Mouse (Mus musculus) hindbrain, embryonic 10.5 days (tissue): ENCODE measurements around the gene Spesp1. TPM values are rescaled to one million over a fixed set of nuclear protein-coding genes. Genes with fewer than 3 reads are reported as not detected.

ENCODE experiments used
- DNase-seq: peaks from one replicate; pipeline ENCODE4 v3.0.0-alpha.2; 2017; ENCODE audit warnings: low spot score
- H3K27ac ChIP-seq: fragments of 300-500 bp; sonication (generic); 2 replicates; pipeline ENCODE4 v1.5.1; 2016; ENCODE audit warnings: mild to moderate bottlenecking, moderate library complexity
- H3K27me3 ChIP-seq: fragments of 300-500 bp; sonication (generic); 2 replicates; pipeline ENCODE4 v1.6.1; 2016; ENCODE audit warnings: mild to moderate bottlenecking; ENCODE audit not compliant: poor library complexity, insufficient read depth, severe bottlenecking
- H3K36me3 ChIP-seq: fragments of 300-500 bp; sonication (generic); 2 replicates; pipeline ENCODE4 v1.6.1; 2016; ENCODE audit warnings: mild to moderate bottlenecking, moderate library complexity
- H3K4me1 ChIP-seq: fragments of 300-500 bp; sonication (generic); replicated peaks from 2 replicates; pipeline ENCODE4 v1.6.1; 2016; ENCODE audit warnings: mild to moderate bottlenecking
- H3K4me3 ChIP-seq: fragments of 300-500 bp; sonication (generic); 2 replicates; pipeline ENCODE4 v1.5.1; 2016; ENCODE audit warnings: mild to moderate bottlenecking, moderate library complexity
- H3K9me3 ChIP-seq: fragments of 300-500 bp; sonication (generic); 2 replicates; pipeline ENCODE4 v1.6.1; 2016; ENCODE audit warnings: mild to moderate bottlenecking, moderate library complexity
- WGBS: fragments of 180-500 bp; shearing (Covaris S2); methylation state at CpG from one replicate; pipeline ENCODE4 v1.1.7; 2016; 5-methylcytosine and 5-hydroxymethylcytosine counted together
- polyA plus RNA-seq: library from polyadenylated mRNA; unstranded; fragments of >200 nt; fragmentation: Nextera tagmentation; extraction: Ambion mirVana; gene quantifications from 2 replicates; pipeline ENCODE4 v1.2.1, GENCODE M21; 2016

Spesp1 gene
- not detected in 2 replicates for polyA plus RNA-seq

- no peak within 1 kb of the TSS for H3K4me3 ChIP-seq
- no peak for DNase-seq
- H3K4me1 ChIP-seq = 0 out of 2 replicates have a peak, but pooled peaks cover 4% of the 10 kb centered on the region
- H3K36me3 ChIP-seq = no peaks in the 10 kb centered on the region
- 82% methylated on average over 27 of the region's 27 CpGs for WGBS
- no peaks in the 10 kb centered on the region for H3K27me3 ChIP-seq
- no peak within 1 kb of the TSS for H3K27ac ChIP-seq
- no peaks in the 10 kb centered on the region for H3K9me3 ChIP-seq
Observed at GRCm38 (mm10) chr9:62281991-62282390, at the start of gene Spesp1. Gene Spesp1, minus strand, starts transcription at chr9:62282208.

GRCm38 (mm10) chr9:62325965-62326364, 44.0 kb upstream of the Spesp1 start:
- peaks cover 2% of the 10 kb centered on the region; the same call in 1 of the 2 replicates for H3K9me3 ChIP-seq
- no peak for DNase-seq
- H3K4me1 ChIP-seq = no peaks in the 10 kb centered on the region
- 71% methylated on average over 3 of the region's 3 CpGs for WGBS
- no peaks in the 10 kb centered on the region for H3K36me3 ChIP-seq
- no peak overlapping the region for H3K4me3 ChIP-seq
- H3K27me3 ChIP-seq = no peaks in the 10 kb centered on the region
- no peak overlapping the region for H3K27ac ChIP-seq

- Histone ChIP-seq H3K4me3 (no peak overlapping the region), H3K9me3 (peaks cover 4% of the 10 kb centered on the region; the same call in 1 of the 2 replicates), H3K36me3 (no peaks in the 10 kb centered on the region), H3K27me3 (no peaks in the 10 kb centered on the region), H3K27ac (no peak overlapping the region), H3K4me1 (no peaks in the 10 kb centered on the region)
- no peak for DNase-seq
- 89% methylated on average over 1 of the region's 1 CpGs for WGBS
Observed at GRCm38 (mm10) chr9:62323816-62324215, 41.8 kb upstream of the Spesp1 start.

GRCm38 (mm10) chr9:62318729-62319128, 36.7 kb upstream of the Spesp1 start:
- 82% methylated on average over 4 of the region's 4 CpGs for WGBS
- no peak overlapping the region for H3K4me3 ChIP-seq
- DNase-seq = no peak
- H3K4me1 ChIP-seq = no peaks in the 10 kb centered on the region
- H3K27ac ChIP-seq = no peak overlapping the region
- no peaks in the 10 kb centered on the region for H3K27me3 ChIP-seq
- H3K36me3 ChIP-seq = no peaks in the 10 kb centered on the region
- peaks cover 4% of the 10 kb centered on the region; the same call in 1 of the 2 replicates for H3K9me3 ChIP-seq

- Histone ChIP-seq H3K9me3 (no peaks in the 10 kb centered on the region), H3K4me1 (no peaks in the 10 kb centered on the region), H3K27ac (no peak overlapping the region), H3K27me3 (no peaks in the 10 kb centered on the region), H3K36me3 (no peaks in the 10 kb centered on the region), H3K4me3 (no peak overlapping the region)
- no peak for DNase-seq
- 93% methylated on average over 6 of the region's 6 CpGs for WGBS
Observed at GRCm38 (mm10) chr9:62315556-62315955, 33.5 kb upstream of the Spesp1 start.

GRCm38 (mm10) chr9:62296891-62297290, 14.9 kb upstream of the Spesp1 start:
- WGBS = 69% methylated on average over 1 of the region's 1 CpGs
- Histone ChIP-seq H3K9me3 (no peaks in the 10 kb centered on the region), H3K4me3 (no peak overlapping the region), H3K27me3 (no peaks in the 10 kb centered on the region), H3K27ac (no peak overlapping the region), H3K4me1 (peaks cover 16% of the 10 kb centered on the region), H3K36me3 (no peaks in the 10 kb centered on the region)
- DNase-seq = no peak

- H3K27me3 ChIP-seq = no peaks in the 10 kb centered on the region
- H3K36me3 ChIP-seq = no peaks in the 10 kb centered on the region
- H3K4me3 ChIP-seq = no peak overlapping the region
- no peaks in the 10 kb centered on the region for H3K9me3 ChIP-seq
- WGBS = 38% methylated on average over 7 of the region's 7 CpGs
- H3K4me1 ChIP-seq = peaks cover 16% of the 10 kb centered on the region
- no peak overlapping the region for H3K27ac ChIP-seq
- DNase-seq = peak; percentile 80
Observed at GRCm38 (mm10) chr9:62295006-62295698, 13.1 kb upstream of the Spesp1 start.

- DNase-seq = no peak
- no peaks in the 10 kb centered on the region for H3K9me3 ChIP-seq
- H3K4me1 ChIP-seq = 0 out of 2 replicates have a peak, but pooled peaks cover 3% of the 10 kb centered on the region
- 70% methylated on average over 4 of the region's 4 CpGs for WGBS
- H3K27me3 ChIP-seq = 0 out of 2 replicates have a peak, but pooled peaks cover 3% of the 10 kb centered on the region
- H3K4me3 ChIP-seq = no peak overlapping the region
- no peaks in the 10 kb centered on the region for H3K36me3 ChIP-seq
- no peak overlapping the region for H3K27ac ChIP-seq
Observed at GRCm38 (mm10) chr9:62287633-62288025, 5.6 kb upstream of the Spesp1 start.

GRCm38 (mm10) chr9:62286967-62287632, 5.1 kb upstream of the Spesp1 start:
- WGBS = 43% methylated on average over 4 of the region's 4 CpGs
- H3K27ac ChIP-seq = no peak overlapping the region
- H3K4me3 ChIP-seq = no peak overlapping the region
- 0 out of 2 replicates have a peak, but pooled peaks cover 3% of the 10 kb centered on the region for H3K4me1 ChIP-seq
- H3K36me3 ChIP-seq = no peaks in the 10 kb centered on the region
- H3K27me3 ChIP-seq = 0 out of 2 replicates have a peak, but pooled peaks cover 3% of the 10 kb centered on the region
- peak; percentile 78 for DNase-seq
- H3K9me3 ChIP-seq = no peaks in the 10 kb centered on the region

GRCm38 (mm10) chr9:62284266-62284665, 2.3 kb upstream of the Spesp1 start:
- no peaks in the 10 kb centered on the region for H3K27me3 ChIP-seq
- WGBS = 88% methylated on average over 7 of the region's 7 CpGs
- DNase-seq = no peak

GRCm38 (mm10) chr9:62276899-62277298, 5.1 kb downstream of the Spesp1 start:
- H3K36me3 ChIP-seq = no peaks in the 10 kb centered on the region
- no peak for DNase-seq
- no peak overlapping the region for H3K27ac ChIP-seq
- WGBS = 64% methylated on average over 4 of the region's 4 CpGs
- H3K4me1 ChIP-seq = 0 out of 2 replicates have a peak, but pooled peaks cover 4% of the 10 kb centered on the region
- H3K27me3 ChIP-seq = no peaks in the 10 kb centered on the region
- no peak overlapping the region for H3K4me3 ChIP-seq
- H3K9me3 ChIP-seq = no peaks in the 10 kb centered on the region

More at GRCm38 (mm10) chr9:62284266-62284665, 2.3 kb upstream of the Spesp1 start:
- Histone ChIP-seq H3K4me3 (no peak overlapping the region), H3K36me3 (no peaks in the 10 kb centered on the region), H3K27ac (no peak overlapping the region), H3K9me3 (no peaks in the 10 kb centered on the region), H3K4me1 (0 out of 2 replicates have a peak, but pooled peaks cover under 1% of the 10 kb centered on the region)

- DNase-seq = no peak
- 77% methylated on average over 7 of the region's 7 CpGs for WGBS
- H3K4me1 ChIP-seq = 0 out of 2 replicates have a peak, but pooled peaks cover 3% of the 10 kb centered on the region
- no peak overlapping the region for H3K27ac ChIP-seq
- no peaks in the 10 kb centered on the region for H3K9me3 ChIP-seq
- no peaks in the 10 kb centered on the region for H3K36me3 ChIP-seq
- H3K27me3 ChIP-seq = no peaks in the 10 kb centered on the region
- H3K4me3 ChIP-seq = no peak overlapping the region
Observed at GRCm38 (mm10) chr9:62270775-62271399, 11.1 kb downstream of the Spesp1 start.

- Histone ChIP-seq H3K27me3 (no peaks in the 10 kb centered on the region), H3K4me3 (no peak overlapping the region), H3K4me1 (0 out of 2 replicates have a peak, but pooled peaks cover 3% of the 10 kb centered on the region), H3K9me3 (no peaks in the 10 kb centered on the region), H3K27ac (no peak overlapping the region), H3K36me3 (no peaks in the 10 kb centered on the region)
- WGBS = 92% methylated on average over 1 of the region's 1 CpGs
- DNase-seq = no peak
Observed at GRCm38 (mm10) chr9:62269161-62269560, 12.8 kb downstream of the Spesp1 start.
